Mouse (Mus musculus) retina, embryonic 14.5 days (tissue): ENCODE data around the gene Adipor2.

Experiments
- DNase-seq: peaks from one replicate; pipeline ENCODE4 v3.0.0-alpha.2; 2015; ENCODE audit warnings: low spot score

Adipor2 gene

GRCm38 (mm10) chr6:119313096-119313495, 104.4 kb downstream of the Adipor2 start:
- no peak for DNase-seq

- no peak for DNase-seq
Measured at GRCm38 (mm10) chr6:119312381-119312780, 105.1 kb downstream of the Adipor2 start.

- DNase-seq = no peak
Measured at GRCm38 (mm10) chr6:119310176-119310575, 107.3 kb downstream of the Adipor2 start.

GRCm38 (mm10) chr6:119307867-119308413, 109.6 kb downstream of the Adipor2 start:
- no peak for DNase-seq

GRCm38 (mm10) chr6:119303331-119303730, 114.2 kb downstream of the Adipor2 start:
- no peak for DNase-seq
